Mouse (Mus musculus) small intestine, adult 2 months (tissue): Measurements from ENCODE around the gene Pcgf2. TPM values are rescaled to one million over a fixed set of nuclear protein-coding genes. Genes with fewer than 3 reads are reported as not detected.
A peak's percentile ranks its signal among the peaks of the same experiment; 100 is the strongest.

Experiments
- H3K27ac ChIP-seq: fragments of 200-500 bp; 2 replicates; pipeline ENCODE4 v1.5.1; 2012; ENCODE audit warnings: low read depth, low read length, control low read depth, inconsistent platforms; ENCODE audit not compliant: insufficient read depth
- H3K27me3 ChIP-seq: fragments of 200-500 bp; 2 replicates; pipeline ENCODE4 v1.6.1; 2012; ENCODE audit warnings: mild to moderate bottlenecking, moderate library complexity, low read length, inconsistent platforms; ENCODE audit not compliant: control insufficient read depth, insufficient read depth
- H3K36me3 ChIP-seq: fragments of 200-500 bp; 2 replicates; pipeline ENCODE4 v1.6.1; 2012; ENCODE audit warnings: mild to moderate bottlenecking, low read length, control low read depth, inconsistent platforms; ENCODE audit not compliant: control insufficient read depth, insufficient read depth
- H3K4me1 ChIP-seq: fragments of 200-500 bp; 2 replicates; pipeline ENCODE4 v1.6.1; 2012; ENCODE audit warnings: low read length, inconsistent platforms, mixed read lengths; ENCODE audit not compliant: control insufficient read depth, insufficient read depth, insufficient read length
- H3K4me3 ChIP-seq: fragments of 200-500 bp; 2 replicates; pipeline ENCODE4 v1.5.1; 2012; ENCODE audit warnings: low read depth, mild to moderate bottlenecking, control low read depth, inconsistent platforms, low read length, moderate library complexity
- CTCF ChIP-seq: fragments of 200-500 bp; IDR thresholded peaks from 2 replicates; pipeline ENCODE4 v1.5.1; 2012; ENCODE audit warnings: low read depth, mild to moderate bottlenecking, control low read depth, inconsistent platforms, low read length, moderate library complexity, mixed read lengths; ENCODE audit not compliant: insufficient replicate concordance, insufficient read length; ENCODE audit errors: extremely low read depth
- POLR2A ChIP-seq: fragments of 200-500 bp; IDR thresholded peaks from 2 replicates; pipeline ENCODE4 v1.6.1; 2012; ENCODE audit warnings: low read depth, mild to moderate bottlenecking, control low read depth, inconsistent platforms, low read length, moderate library complexity
- WGBS: fragments of 180-500 bp; shearing (Covaris S2); methylation state at CpG from one replicate; pipeline ENCODE4 v1.1.7; 2018; 5-methylcytosine and 5-hydroxymethylcytosine counted together
- polyA plus RNA-seq: library from polyadenylated mRNA; depleted of rRNA; stranded (reverse); fragments of >200 nt; gene quantifications from 2 replicates; pipeline ENCODE4 v1.2.3, GENCODE M21; 2012

Gene Pcgf2
- polyA plus RNA-seq, 1 experiment: 77.9 TPM

GRCm38 (mm10) chr11:97703039-97703826, 2.9 kb upstream of the Pcgf2 start, which contains the start of gene Psmb3:
Gene Psmb3, plus strand, starts transcription at chr11:97703399.
- Histone ChIP-seq H3K27me3 (no peaks in the 10 kb centered on the region), H3K4me3 (peak within 1 kb of the TSS; percentile 85), H3K36me3 (peaks cover 17% of the 10 kb centered on the region), H3K4me1 (peaks cover 6% of the 10 kb centered on the region), H3K27ac (peak within 1 kb of the TSS; percentile 55)
- TF ChIP-seq CTCF: no peak
- peak; percentile 71 for TF ChIP-seq POLR2A
- under 1% methylated on average over 35 of the region's 35 CpGs for WGBS

GRCm38 (mm10) chr11:97702393-97702745, 2.1 kb upstream of the Pcgf2 start:
- Histone ChIP-seq H3K36me3 (peaks cover 13% of the 10 kb centered on the region), H3K27me3 (no peaks in the 10 kb centered on the region), H3K27ac (peak overlapping the region; percentile 55), H3K4me3 (peak overlapping the region; percentile 79), H3K4me1 (peaks cover 6% of the 10 kb centered on the region)
- under 1% methylated on average over 24 of the region's 24 CpGs for WGBS
- TF ChIP-seq POLR2A: no peak
- no peak for TF ChIP-seq CTCF

- Histone ChIP-seq H3K4me3 (peak overlapping the region; percentile 79; the same call in 1 of the 2 replicates), H3K27ac (no peak overlapping the region), H3K36me3 (peaks cover 7% of the 10 kb centered on the region), H3K27me3 (no peaks in the 10 kb centered on the region), H3K4me1 (peaks cover 6% of the 10 kb centered on the region)
- TF ChIP-seq CTCF (no peak), POLR2A (no peak)
- WGBS: 55% methylated on average over 15 of the region's 15 CpGs
These were observed 1.5 kb upstream of the Pcgf2 start for GRCm38 (mm10) chr11:97701581-97702392.

- TF ChIP-seq POLR2A (no peak), CTCF (no peak)
- Histone ChIP-seq H3K4me1 (peaks cover 6% of the 10 kb centered on the region), H3K36me3 (no peaks in the 10 kb centered on the region; the same call in 1 of the 2 replicates), H3K4me3 (peak overlapping the region; percentile 84), H3K27ac (peak overlapping the region; percentile 94), H3K27me3 (no peaks in the 10 kb centered on the region)
- WGBS: 15% methylated on average over 30 of the region's 30 CpGs
These were observed 666 bp upstream of the Pcgf2 start for GRCm38 (mm10) chr11:97700746-97701580.

GRCm38 (mm10) chr11:97699626-97700002, 683 bp downstream of the Pcgf2 start:
- peak; percentile 41; the same call in 1 of the 2 replicates for TF ChIP-seq POLR2A
- TF ChIP-seq CTCF: no peak
- Histone ChIP-seq H3K27me3 (no peaks in the 10 kb centered on the region), H3K27ac (peak overlapping the region; percentile 94), H3K4me1 (peaks cover 9% of the 10 kb centered on the region), H3K4me3 (peak overlapping the region; percentile 84), H3K36me3 (no peaks in the 10 kb centered on the region)
- 3% methylated on average over 8 of the region's 9 CpGs for WGBS

- WGBS: 2% methylated on average over 63 of the region's 63 CpGs
- Histone ChIP-seq H3K36me3 (no peaks in the 10 kb centered on the region), H3K27ac (no peak overlapping the region), H3K27me3 (no peaks in the 10 kb centered on the region), H3K4me1 (peaks cover 5% of the 10 kb centered on the region), H3K4me3 (peak overlapping the region; percentile 84)
- no peak for TF ChIP-seq POLR2A
- TF ChIP-seq CTCF: 0 out of 2 replicates have a peak, but pooled peaks have one; percentile 16
These were observed 1.3 kb downstream of the Pcgf2 start for GRCm38 (mm10) chr11:97698741-97699611.
